Mouse (Mus musculus): ENCODE measurements around the gene Gm21972.

Gene Gm21972

GRCm38 (mm10) chr1:86133337-86133736 is at the start of gene Gm21972:
Gene Gm21972 (plus strand): TSS chr1:86133637.
- DNase-seq: no peak

GRCm38 (mm10) chr1:86094413-86094812 is 39.0 kb upstream of the Gm21972 start:
- no peak for DNase-seq

GRCm38 (mm10) chr1:86105054-86105453 is 28.4 kb upstream of the Gm21972 start:
- no peak for DNase-seq

GRCm38 (mm10) chr1:86111779-86112178 is 21.7 kb upstream of the Gm21972 start, which contains the start of gene Htr2b:
Gene Htr2b (minus strand): TSS chr1:86111970.
- peak; percentile 6 for DNase-seq

- no peak for DNase-seq
These were observed 19.3 kb upstream of the Gm21972 start for GRCm38 (mm10) chr1:86114141-86114540.

- no peak for DNase-seq
These were observed 13.9 kb upstream of the Gm21972 start for GRCm38 (mm10) chr1:86119549-86119948.

- no peak for DNase-seq
These were observed 7.4 kb upstream of the Gm21972 start for GRCm38 (mm10) chr1:86126036-86126435.

- DNase-seq: no peak
These were observed 1.9 kb downstream of the Gm21972 start for GRCm38 (mm10) chr1:86135315-86135714.

- no peak for DNase-seq
These were observed 7.6 kb downstream of the Gm21972 start for GRCm38 (mm10) chr1:86141081-86141480.

- no peak for DNase-seq
These were observed 9.7 kb downstream of the Gm21972 start for GRCm38 (mm10) chr1:86143165-86143564.

- DNase-seq: no peak
These were observed 10.8 kb downstream of the Gm21972 start for GRCm38 (mm10) chr1:86144001-86144944.

GRCm38 (mm10) chr1:86146293-86146692 is 12.9 kb downstream of the Gm21972 start:
- DNase-seq: no peak

- no peak for DNase-seq
These were observed 14.1 kb downstream of the Gm21972 start for GRCm38 (mm10) chr1:86147557-86147956.

GRCm38 (mm10) chr1:86148161-86148560 is 14.7 kb downstream of the Gm21972 start:
- no peak for DNase-seq

- DNase-seq: no peak
These were observed 17.5 kb downstream of the Gm21972 start for GRCm38 (mm10) chr1:86150929-86151328.

- no peak for DNase-seq
These were observed 17.9 kb downstream of the Gm21972 start for GRCm38 (mm10) chr1:86151376-86151775.

- DNase-seq: peak; percentile 21
These were observed 19.2 kb downstream of the Gm21972 start for GRCm38 (mm10) chr1:86152618-86153017.

GRCm38 (mm10) chr1:86154133-86154823 is 20.8 kb downstream of the Gm21972 start, which contains the start of gene Armc9:
Gene Armc9 (plus strand): TSS chr1:86154780.
- peak; percentile 93 for DNase-seq

- DNase-seq: no peak
These were observed 21.4 kb downstream of the Gm21972 start for GRCm38 (mm10) chr1:86154824-86155164.

GRCm38 (mm10) chr1:86156075-86156474 is 22.6 kb downstream of the Gm21972 start:
- DNase-seq: no peak

- no peak for DNase-seq
These were observed 23.2 kb downstream of the Gm21972 start for GRCm38 (mm10) chr1:86156595-86156994.

- DNase-seq: no peak
These were observed 26.6 kb downstream of the Gm21972 start for GRCm38 (mm10) chr1:86160059-86160458.

GRCm38 (mm10) chr1:86160479-86160878 is 27.0 kb downstream of the Gm21972 start:
- no peak for DNase-seq

GRCm38 (mm10) chr1:86161061-86161460 is 27.6 kb downstream of the Gm21972 start:
- no peak for DNase-seq
